Mouse (Mus musculus): ENCODE data around the gene Erich6b. TPM values are rescaled to one million over a fixed set of nuclear protein-coding genes. Genes with fewer than 3 reads are reported as not detected.

Erich6b gene
- polyA plus RNA-seq, 2 experiments: not detected

DNA sequence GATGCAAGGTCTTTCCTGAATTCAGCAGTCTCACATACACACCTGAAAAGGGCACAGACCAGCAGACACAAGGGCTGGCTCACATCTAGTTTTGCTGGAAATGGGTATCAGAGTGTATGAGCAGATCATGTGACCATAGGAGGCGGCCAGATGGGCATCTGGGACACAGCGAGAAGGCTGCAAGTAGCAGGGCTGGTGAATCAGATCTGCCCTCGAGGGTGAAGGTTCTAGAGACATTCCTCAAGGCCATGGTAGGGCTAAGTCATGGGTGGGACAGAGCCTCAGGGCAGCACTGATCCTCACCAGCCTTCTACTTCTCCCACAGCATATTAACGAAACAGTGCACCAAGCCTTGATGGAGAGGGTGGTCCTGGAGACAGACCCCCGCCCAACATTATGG is 54.0 kb downstream of the Erich6b start:
- H3K9ac ChIP-seq (replicated peaks): no peak overlapping the region
- TF ChIP-seq EP300 (IDR thresholded peaks at IDR 0.05; ENCODE audit: low read depth) (no peak), CTCF (IDR thresholded peaks at IDR 0.05; ENCODE audit: low read depth) (no peak)
- H3K4me2 ChIP-seq (ENCODE audit: low read depth): no peak overlapping the region
- no peak overlapping the region for H3K4me3 ChIP-seq (ENCODE audit: insufficient read depth in 1 of 2, low read depth in 2 of 2, low read length in 2 of 2)
- H3K36me3 ChIP-seq (replicated peaks; ENCODE audit: control insufficient read depth, insufficient read depth, low read depth): no peaks in the 10 kb centered on the region
- no peak overlapping the region for H3K27ac ChIP-seq
- no peaks in the 10 kb centered on the region for H3K9me3 ChIP-seq (ENCODE audit: control insufficient read depth, low read length)
- no peak for DNase-seq (ENCODE audit: low read depth in 3 of 3, low spot score in 3 of 3)
- no peaks in the 10 kb centered on the region for H3K4me1 ChIP-seq (replicated peaks; ENCODE audit: control insufficient read depth in 2 of 2, insufficient read depth in 2 of 2, low read length in 1 of 2)
- no peak for ATAC-seq (ENCODE audit: insufficient read depth)
- 61% methylated on average over 5 of the region's 5 CpGs for WGBS (ENCODE audit: insufficient replicate concordance)
- H3K27me3 ChIP-seq (ENCODE audit: control insufficient read depth, insufficient read depth, low read length): no peaks in the 10 kb centered on the region

DNA sequence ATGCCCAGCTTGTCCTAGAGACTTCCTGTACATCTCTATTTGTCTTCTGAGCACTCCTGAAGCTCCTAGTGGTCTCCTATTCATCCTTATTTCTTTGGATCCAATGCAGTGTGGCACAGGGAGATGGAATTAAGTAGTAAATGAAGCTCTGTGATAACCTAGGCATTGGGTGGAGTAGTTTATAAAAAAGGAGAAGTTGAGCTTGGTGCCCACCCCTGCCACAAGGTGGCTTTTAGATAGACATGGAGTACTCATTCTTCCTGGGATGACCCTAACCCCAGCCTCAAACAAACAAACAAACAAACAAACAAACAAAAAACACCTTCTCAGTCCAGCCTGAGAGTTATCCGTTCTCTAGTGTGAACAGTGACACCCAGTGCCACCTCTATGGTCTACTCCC is 55.9 kb downstream of the Erich6b start:
- no peak overlapping the region for H3K27ac ChIP-seq
- no peak overlapping the region for H3K9ac ChIP-seq (replicated peaks)
- H3K4me2 ChIP-seq (ENCODE audit: low read depth): no peak overlapping the region
- no peaks in the 10 kb centered on the region for H3K4me1 ChIP-seq (replicated peaks; ENCODE audit: control insufficient read depth in 2 of 2, insufficient read depth in 2 of 2, low read length in 1 of 2)
- no peak for ATAC-seq (ENCODE audit: insufficient read depth)
- no peak for TF ChIP-seq EP300 (IDR thresholded peaks at IDR 0.05; ENCODE audit: low read depth)
- no peak for TF ChIP-seq CTCF (IDR thresholded peaks at IDR 0.05; ENCODE audit: low read depth)
- H3K36me3 ChIP-seq (replicated peaks; ENCODE audit: control insufficient read depth, insufficient read depth, low read depth): no peaks in the 10 kb centered on the region; the same call in 1 of the 2 replicates
- H3K27me3 ChIP-seq (ENCODE audit: control insufficient read depth, insufficient read depth, low read length): no peaks in the 10 kb centered on the region
- no peaks in the 10 kb centered on the region for H3K9me3 ChIP-seq (ENCODE audit: control insufficient read depth, low read length)
- H3K4me3 ChIP-seq (ENCODE audit: insufficient read depth in 1 of 2, low read depth in 2 of 2, low read length in 2 of 2): no peak overlapping the region
- DNase-seq (ENCODE audit: low read depth in 3 of 3, low spot score in 3 of 3): no peak
- WGBS (ENCODE audit: insufficient replicate concordance): 72% methylated on average over 1 of the region's 1 CpGs

DNA sequence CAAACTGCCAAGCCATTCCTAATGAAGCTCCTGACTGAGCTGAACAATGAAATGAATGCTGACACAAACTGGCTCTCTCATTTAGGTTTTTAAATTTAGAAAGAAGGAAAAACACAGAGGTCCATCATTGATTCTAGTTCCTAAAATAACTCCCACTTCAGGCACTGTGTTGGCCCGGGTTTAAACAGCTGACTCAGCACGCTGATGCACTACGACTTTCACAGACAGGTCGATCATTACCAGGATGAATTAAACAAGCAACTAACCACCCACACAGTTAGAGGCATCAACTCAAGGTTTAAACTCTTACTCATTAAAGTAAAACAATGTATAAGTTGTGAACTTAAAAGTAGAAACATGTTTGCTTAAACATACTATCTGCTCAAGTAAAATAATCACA is 64.6 kb downstream of the Erich6b start:
- DNase-seq (ENCODE audit: low read depth in 3 of 3, low spot score in 3 of 3): no peak
- no peak overlapping the region for H3K4me2 ChIP-seq (ENCODE audit: low read depth)
- H3K36me3 ChIP-seq (replicated peaks; ENCODE audit: control insufficient read depth, insufficient read depth, low read depth): peaks cover 31% of the 10 kb centered on the region
- no peaks in the 10 kb centered on the region for H3K4me1 ChIP-seq (replicated peaks; ENCODE audit: control insufficient read depth in 2 of 2, insufficient read depth in 2 of 2, low read length in 1 of 2)
- TF ChIP-seq EP300 (IDR thresholded peaks at IDR 0.05; ENCODE audit: low read depth): no peak
- no peak for TF ChIP-seq CTCF (IDR thresholded peaks at IDR 0.05; ENCODE audit: low read depth)
- 86% methylated on average over 4 of the region's 4 CpGs for WGBS (ENCODE audit: insufficient replicate concordance)
- no peak overlapping the region for H3K27ac ChIP-seq
- ATAC-seq (ENCODE audit: insufficient read depth): no peak
- no peak overlapping the region for H3K9ac ChIP-seq (replicated peaks)
- no peaks in the 10 kb centered on the region for H3K27me3 ChIP-seq (ENCODE audit: control insufficient read depth, insufficient read depth, low read length)
- no peaks in the 10 kb centered on the region for H3K9me3 ChIP-seq (ENCODE audit: control insufficient read depth, low read length)
- no peak overlapping the region for H3K4me3 ChIP-seq (ENCODE audit: insufficient read depth in 1 of 2, low read depth in 2 of 2, low read length in 2 of 2)

DNA sequence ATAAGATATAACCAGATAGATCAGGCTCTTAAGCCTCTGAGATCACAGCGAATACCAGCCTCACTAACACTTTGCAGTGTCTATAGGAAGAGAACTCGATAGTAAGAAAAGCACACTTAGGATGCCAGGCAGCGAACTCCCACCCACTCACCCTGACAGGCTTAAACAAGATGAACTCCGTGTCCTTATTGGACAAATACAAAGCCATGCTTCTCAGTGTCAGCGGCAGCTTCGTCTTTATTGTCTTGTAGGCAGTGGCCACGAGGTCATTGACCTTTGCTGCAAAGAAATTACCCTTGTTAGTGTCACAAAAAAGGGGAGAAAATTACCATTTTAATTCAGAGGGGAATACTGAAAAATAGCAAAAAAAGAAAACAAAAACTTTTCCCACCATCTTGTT is 65.7 kb downstream of the Erich6b start:
- Histone ChIP-seq H3K27me3 (ENCODE audit: control insufficient read depth, insufficient read depth, low read length) (no peaks in the 10 kb centered on the region), H3K9me3 (ENCODE audit: control insufficient read depth, low read length) (no peaks in the 10 kb centered on the region), H3K4me3 (ENCODE audit: insufficient read depth in 1 of 2, low read depth in 2 of 2, low read length in 2 of 2) (no peak overlapping the region), H3K4me1 (replicated peaks; ENCODE audit: control insufficient read depth in 2 of 2, insufficient read depth in 2 of 2, low read length in 1 of 2) (no peaks in the 10 kb centered on the region), H3K36me3 (replicated peaks; ENCODE audit: control insufficient read depth, insufficient read depth, low read depth) (peaks cover 36% of the 10 kb centered on the region), H3K4me2 (ENCODE audit: low read depth) (no peak overlapping the region), H3K9ac (replicated peaks) (no peak overlapping the region), H3K27ac (no peak overlapping the region)
- TF ChIP-seq EP300 (IDR thresholded peaks at IDR 0.05; ENCODE audit: low read depth) (no peak), CTCF (IDR thresholded peaks at IDR 0.05; ENCODE audit: low read depth) (no peak)
- DNase-seq (ENCODE audit: low read depth in 3 of 3, low spot score in 3 of 3) (no peak), ATAC-seq (ENCODE audit: insufficient read depth) (no peak)
- WGBS (ENCODE audit: insufficient replicate concordance): 80% methylated on average over 7 of the region's 7 CpGs

DNA sequence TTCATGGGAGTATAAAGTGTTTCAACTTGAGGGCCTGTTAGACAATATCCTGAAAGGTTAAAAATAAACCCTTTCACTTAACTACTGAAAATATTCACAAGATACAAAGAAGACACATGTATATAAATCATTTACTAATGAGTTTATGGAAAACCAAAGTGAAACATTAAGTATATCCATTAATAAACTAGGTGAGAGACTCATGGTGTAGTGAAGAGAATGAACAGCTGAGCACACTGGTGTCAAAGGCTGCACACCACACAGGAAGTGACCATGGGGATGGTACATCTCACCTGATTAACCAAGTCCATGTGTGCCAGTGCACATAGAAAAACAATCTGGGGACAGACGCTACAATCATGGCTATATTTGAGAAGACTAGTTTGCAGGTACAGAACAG is 66.9 kb downstream of the Erich6b start:
- Histone ChIP-seq H3K36me3 (replicated peaks; ENCODE audit: control insufficient read depth, insufficient read depth, low read depth) (peaks cover 32% of the 10 kb centered on the region), H3K4me3 (ENCODE audit: insufficient read depth in 1 of 2, low read depth in 2 of 2, low read length in 2 of 2) (no peak overlapping the region)

More for the DNA sequence above, 66.9 kb downstream of the Erich6b start:
- WGBS (ENCODE audit: insufficient replicate concordance): 76% methylated on average over 1 of the region's 1 CpGs
- ATAC-seq (ENCODE audit: insufficient read depth) (no peak), DNase-seq (ENCODE audit: low read depth in 3 of 3, low spot score in 3 of 3) (no peak)
- Histone ChIP-seq H3K9me3 (ENCODE audit: control insufficient read depth, low read length) (no peaks in the 10 kb centered on the region), H3K4me2 (ENCODE audit: low read depth) (no peak overlapping the region), H3K9ac (replicated peaks) (no peak overlapping the region), H3K27ac (no peak overlapping the region), H3K4me1 (replicated peaks; ENCODE audit: control insufficient read depth in 2 of 2, insufficient read depth in 2 of 2, low read length in 1 of 2) (no peaks in the 10 kb centered on the region), H3K27me3 (ENCODE audit: control insufficient read depth, insufficient read depth, low read length) (no peaks in the 10 kb centered on the region)
- TF ChIP-seq CTCF (IDR thresholded peaks at IDR 0.05; ENCODE audit: low read depth): no peak
- TF ChIP-seq EP300 (IDR thresholded peaks at IDR 0.05; ENCODE audit: low read depth): no peak
